Mouse (Mus musculus): ENCODE data around the gene Sox21. TPM values are rescaled to one million over a fixed set of nuclear protein-coding genes. Genes with fewer than 3 reads are reported as not detected.

Sox21 gene
- polyA plus RNA-seq, 1 experiment: 10.3 TPM

GRCm38 (mm10) chr14:118225911-118226310 is 10.9 kb downstream of the Sox21 start:
- DNase-seq (ENCODE audit: extremely low spot score in 1 of 2, low spot score in 1 of 2): no peak

DNA sequence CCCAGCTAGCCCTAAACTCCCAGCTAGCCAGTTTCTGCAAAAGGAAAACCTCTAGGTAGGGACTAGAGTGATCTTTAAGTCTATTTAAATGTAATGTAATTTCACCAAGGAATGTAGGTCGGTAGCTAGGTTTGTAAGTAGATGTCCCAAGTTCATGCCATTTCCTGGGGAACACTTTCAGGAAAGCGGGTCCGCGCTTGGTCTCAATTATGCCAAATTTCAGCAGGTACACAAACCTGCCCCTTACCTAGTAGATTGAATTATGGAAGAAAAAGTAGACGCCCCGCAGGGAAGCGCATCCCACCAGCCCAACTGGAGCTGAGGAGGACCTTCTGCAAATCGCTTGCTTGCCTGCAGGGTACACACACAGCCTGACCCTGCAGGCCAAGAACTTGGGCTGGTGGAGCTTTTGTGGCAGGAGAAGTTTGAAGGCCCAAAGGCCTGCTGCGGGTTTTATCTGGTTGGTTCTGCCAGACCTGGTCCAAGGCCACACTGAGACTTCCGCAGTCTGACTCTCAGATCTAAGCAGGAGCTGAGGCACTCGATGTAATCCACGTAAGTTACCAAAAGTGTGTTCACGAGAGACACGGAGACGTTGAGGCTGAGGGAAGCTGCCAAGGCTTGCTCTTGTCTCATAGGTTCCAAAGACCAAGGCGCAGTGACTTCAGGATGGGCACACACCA is 11.6 kb downstream of the Sox21 start:
- DNase-seq (ENCODE audit: extremely low spot score in 1 of 2, low spot score in 1 of 2): no peak

DNA sequence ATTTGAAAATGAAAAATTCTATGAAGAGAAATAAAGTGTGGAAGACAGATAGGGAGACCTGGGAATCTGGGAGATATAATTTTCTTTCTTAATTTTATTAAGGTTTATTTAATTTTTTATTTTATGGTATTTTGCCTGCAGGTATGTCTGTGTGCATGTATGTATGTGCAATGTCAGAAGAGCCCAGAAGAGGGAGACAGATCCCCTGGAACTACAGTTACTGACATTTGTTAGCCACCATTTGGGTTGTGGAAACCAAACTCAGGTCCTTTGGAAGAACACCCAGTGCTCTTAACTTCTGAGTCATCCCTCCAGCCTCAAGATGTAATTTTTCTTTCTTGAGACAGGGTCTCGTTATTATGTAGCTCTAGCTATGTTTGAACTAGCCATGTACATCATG is 15.9 kb downstream of the Sox21 start:
- no peak for DNase-seq (ENCODE audit: extremely low spot score in 1 of 2, low spot score in 1 of 2)

- no peak for DNase-seq (ENCODE audit: extremely low spot score in 1 of 2, low spot score in 1 of 2)
Measured at GRCm38 (mm10) chr14:118216826-118217225, 20.0 kb downstream of the Sox21 start.

GRCm38 (mm10) chr14:118212188-118212804 is 24.5 kb downstream of the Sox21 start:
- DNase-seq (ENCODE audit: extremely low spot score in 1 of 2, low spot score in 1 of 2): no peak

DNA sequence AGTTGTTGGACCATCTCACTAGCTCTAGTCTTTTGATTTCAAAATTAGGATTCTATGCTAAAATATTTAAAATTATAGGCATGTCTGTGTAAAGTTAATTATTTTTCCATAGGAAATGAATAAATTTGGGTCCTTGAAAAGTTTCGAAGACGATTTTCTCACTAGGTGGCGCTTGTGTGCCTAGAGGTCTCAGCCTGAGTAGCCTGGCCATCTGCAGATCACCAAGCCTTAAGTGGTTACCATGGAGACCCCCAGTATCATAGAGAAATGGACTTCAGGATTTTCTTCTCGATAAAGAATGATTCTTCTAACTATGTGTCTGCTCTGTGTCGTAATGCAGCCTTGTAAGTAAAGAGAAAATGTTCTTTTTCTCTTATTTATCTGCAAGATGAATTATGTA is 27.2 kb downstream of the Sox21 start:
- peak in 1 of 2 experiments; percentile 78 for DNase-seq (ENCODE audit: extremely low spot score in 1 of 2, low spot score in 1 of 2)

DNA sequence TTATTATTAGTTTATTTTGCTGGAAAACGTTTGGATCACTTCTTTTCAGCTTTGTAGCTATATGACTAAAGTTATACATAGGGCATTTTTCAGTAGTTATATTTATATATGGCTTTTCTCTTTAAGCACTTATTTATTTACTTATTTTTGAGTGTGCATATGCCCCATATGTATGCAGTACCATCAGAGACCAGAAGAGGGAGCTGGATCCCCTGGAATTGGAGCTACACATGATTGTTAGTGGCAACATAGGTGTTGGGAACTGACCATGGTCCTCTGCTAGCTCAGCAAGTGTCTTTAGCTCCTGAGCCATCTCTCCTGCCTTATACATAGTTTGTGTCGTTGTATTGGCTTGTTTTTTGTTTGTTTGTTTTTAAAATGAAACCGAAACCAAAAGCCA is 29.5 kb downstream of the Sox21 start:
- DNase-seq (ENCODE audit: extremely low spot score in 1 of 2, low spot score in 1 of 2): no peak

GRCm38 (mm10) chr14:118203031-118203430 is 33.8 kb downstream of the Sox21 start:
- no peak for DNase-seq (ENCODE audit: extremely low spot score in 1 of 2, low spot score in 1 of 2)

DNA sequence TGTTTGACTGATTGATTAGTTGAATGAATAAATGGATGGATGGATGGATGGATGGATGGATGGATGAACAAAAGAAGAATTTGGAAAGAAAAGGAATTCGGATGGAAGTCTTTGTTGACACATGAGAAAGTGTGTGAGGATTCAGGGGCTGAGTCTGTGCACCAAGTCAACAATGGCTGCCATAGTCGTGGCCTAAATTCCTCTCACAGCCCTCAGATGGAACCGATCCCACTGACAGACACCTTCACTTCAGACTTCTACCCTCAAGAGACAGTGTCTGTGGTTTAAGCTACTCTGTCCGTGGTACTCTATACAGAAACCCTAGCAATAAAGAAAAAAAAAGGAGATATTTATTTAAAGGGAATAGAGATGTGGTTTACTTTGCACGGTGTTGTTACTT is 34.8 kb downstream of the Sox21 start:
- DNase-seq (ENCODE audit: extremely low spot score in 1 of 2, low spot score in 1 of 2): no peak

DNA sequence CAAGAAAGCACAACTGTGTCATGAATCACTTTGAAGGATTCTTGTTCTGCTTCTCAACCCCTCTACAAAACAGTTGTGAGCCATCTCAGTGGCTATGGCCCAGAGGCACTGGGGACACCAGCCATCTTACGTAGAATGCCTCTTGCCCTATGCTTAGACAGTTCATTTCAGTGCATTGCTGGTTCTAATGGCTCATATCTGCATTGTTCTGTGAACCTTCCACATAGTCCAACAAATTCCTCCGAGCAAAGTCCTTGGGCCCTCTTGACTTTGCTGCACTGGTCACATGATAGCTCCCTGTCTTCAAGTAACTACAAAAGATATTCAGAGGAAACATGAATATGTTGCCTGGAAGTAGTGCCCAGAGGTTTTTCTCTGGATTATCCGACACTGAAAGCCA is 36.1 kb downstream of the Sox21 start:
- DNase-seq (ENCODE audit: extremely low spot score in 1 of 2, low spot score in 1 of 2): no peak

DNA sequence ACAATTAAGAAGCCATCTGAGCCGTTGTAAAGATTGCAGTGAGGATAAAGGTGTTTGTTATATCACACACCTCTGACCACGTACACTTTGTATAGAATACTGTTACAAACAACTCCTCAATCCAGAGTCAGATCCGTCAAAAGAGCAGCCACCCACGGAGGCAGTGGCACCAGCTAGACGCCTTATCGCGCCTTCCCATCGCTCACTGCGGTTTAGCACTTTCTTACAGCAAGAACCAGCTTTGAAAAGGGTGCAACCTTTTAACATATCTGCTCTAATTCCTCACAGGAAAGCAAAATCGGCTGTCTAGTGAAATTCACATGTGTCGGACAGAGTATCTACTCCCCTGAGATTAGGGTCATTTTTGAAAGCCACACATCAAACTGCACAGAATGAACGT is 39.8 kb downstream of the Sox21 start:
- no peak for DNase-seq (ENCODE audit: extremely low spot score in 1 of 2, low spot score in 1 of 2)

DNA sequence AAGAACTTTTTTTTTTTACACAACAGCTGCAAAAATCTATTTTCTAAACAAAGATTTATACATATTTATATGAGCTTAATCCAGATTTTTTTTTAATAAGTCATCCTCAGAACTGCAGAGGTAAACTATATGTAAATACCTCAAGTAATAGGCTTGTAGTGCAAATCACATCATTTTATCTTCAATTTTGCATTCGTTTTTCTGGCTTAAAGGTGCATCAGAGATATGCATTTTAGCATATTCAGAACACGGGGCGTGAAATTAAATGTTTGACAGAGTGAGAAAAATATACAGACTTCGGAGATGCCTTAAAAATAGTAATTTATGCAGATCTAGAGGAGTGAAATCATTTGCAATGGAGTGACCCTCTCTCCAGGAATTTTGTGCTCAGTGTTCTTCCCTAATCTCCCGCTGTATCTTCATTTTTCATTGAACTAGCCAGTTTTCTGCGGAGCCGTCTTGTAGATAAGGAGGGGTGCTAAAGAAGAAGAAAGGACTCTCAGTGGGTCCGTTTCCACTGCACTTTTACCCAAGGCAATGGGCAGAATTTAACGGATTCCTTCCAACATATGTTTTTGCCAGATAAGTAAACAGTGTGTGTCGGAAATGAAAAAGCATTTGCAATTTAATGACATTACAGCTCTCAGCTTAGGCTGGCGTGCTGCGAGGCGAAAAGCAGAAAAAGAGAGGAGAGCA is 42.5 kb downstream of the Sox21 start:
- DNase-seq (ENCODE audit: extremely low spot score in 1 of 2, low spot score in 1 of 2): no peak

GRCm38 (mm10) chr14:118193663-118194062 is 43.2 kb downstream of the Sox21 start:
- DNase-seq (ENCODE audit: extremely low spot score in 1 of 2, low spot score in 1 of 2): no peak

GRCm38 (mm10) chr14:118193001-118193628 is 43.7 kb downstream of the Sox21 start:
- no peak for DNase-seq (ENCODE audit: extremely low spot score in 1 of 2, low spot score in 1 of 2)

DNA sequence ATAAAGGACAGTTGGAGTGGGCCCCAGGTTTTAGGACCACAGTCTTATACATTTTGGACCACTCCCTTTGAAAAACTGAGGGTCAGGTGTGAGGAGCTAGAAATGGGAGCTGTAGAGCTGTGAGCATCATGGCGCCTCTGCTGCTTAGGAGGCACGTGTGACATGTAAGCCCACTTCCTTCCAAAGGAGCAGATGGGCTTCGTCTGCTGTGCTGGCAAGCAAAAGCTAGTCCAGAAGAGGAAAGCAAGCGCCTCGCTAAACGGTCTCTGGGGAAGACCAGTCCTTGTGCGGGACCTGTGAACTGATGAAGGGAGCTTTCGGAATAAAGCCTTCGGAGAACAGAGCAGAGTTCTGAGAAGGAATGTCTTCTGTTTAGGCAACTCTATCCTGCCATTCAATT is 45.4 kb downstream of the Sox21 start:
- DNase-seq (ENCODE audit: extremely low spot score in 1 of 2, low spot score in 1 of 2): no peak

Other genes with a start within 250 kb of the Sox21 start
- 0.92 and 1.8 TPM in 2 replicates for gene Dct, start 184.8 kb downstream of the Sox21 start, polyA plus RNA-seq (2012; rRNA removed)
- gene Tgds, start 104.3 kb downstream of the Sox21 start, polyA plus RNA-seq (2012; rRNA removed): 9.6 and 10.2 TPM in 2 replicates
- 26.8 and 26.9 TPM in 2 replicates for gene Gpr180, start 99.9 kb downstream of the Sox21 start, polyA plus RNA-seq (2012; rRNA removed)
- gene Gm9376, start 29.9 kb upstream of the Sox21 start, polyA plus RNA-seq (2012; rRNA removed): not detected in 2 replicates

All from frontal cortex, adult 2 months (tissue).